Mouse (Mus musculus): ENCODE results near the gene Ncapd2.

DNA sequence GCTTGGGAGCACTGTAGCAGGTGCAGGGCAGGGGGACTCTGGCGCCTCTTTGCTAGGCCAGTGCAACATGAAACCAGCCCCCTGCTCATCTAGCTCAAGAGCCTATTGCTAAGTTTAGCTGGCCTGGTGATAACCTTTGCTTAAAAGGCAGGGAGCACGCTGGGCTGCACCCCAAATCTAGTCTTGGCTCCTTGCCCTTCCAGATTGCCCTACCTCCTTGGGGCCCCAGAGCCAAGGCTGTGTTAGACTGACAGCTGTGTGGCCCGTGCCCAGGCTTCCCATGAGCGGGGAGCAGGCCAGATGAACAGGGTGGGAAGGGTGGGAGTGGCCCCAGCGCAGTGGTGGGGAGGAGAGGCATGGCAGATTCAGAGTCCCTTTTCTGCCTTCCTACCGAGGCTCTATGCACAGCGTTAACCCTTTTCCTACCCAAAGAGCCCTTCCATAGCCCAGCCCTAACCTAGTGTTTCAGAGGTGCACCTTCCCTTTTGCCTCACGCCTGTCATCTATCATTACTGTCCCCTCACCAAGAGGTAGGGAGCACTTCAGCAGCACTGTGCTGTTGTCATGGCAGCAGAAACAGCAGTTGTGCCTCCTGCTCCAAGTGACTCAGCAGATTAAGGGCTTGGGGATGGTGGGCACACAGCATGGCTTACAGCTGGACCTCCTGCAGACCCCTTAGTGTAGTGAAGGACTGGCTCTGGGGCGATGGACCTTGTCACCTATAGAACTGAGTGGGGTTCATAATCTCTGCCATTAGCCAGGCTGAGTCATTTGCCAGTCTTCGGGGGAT, 24.4 kb downstream of the Ncapd2 start:
- TF ChIP-seq CTCF (IDR thresholded peaks at IDR 0.05; ENCODE audit: low read depth): no peak
- TF ChIP-seq EP300 (IDR thresholded peaks at IDR 0.05; ENCODE audit: low read depth): no peak

All from liver, embryonic 14.5 days (tissue).